Mouse (Mus musculus): Measurements from ENCODE around the gene Olfr1016. TPM values are rescaled to one million over a fixed set of nuclear protein-coding genes. Genes with fewer than 3 reads are reported as not detected.

The Olfr1016 gene
- total RNA-seq (2022), result not detected

DNA sequence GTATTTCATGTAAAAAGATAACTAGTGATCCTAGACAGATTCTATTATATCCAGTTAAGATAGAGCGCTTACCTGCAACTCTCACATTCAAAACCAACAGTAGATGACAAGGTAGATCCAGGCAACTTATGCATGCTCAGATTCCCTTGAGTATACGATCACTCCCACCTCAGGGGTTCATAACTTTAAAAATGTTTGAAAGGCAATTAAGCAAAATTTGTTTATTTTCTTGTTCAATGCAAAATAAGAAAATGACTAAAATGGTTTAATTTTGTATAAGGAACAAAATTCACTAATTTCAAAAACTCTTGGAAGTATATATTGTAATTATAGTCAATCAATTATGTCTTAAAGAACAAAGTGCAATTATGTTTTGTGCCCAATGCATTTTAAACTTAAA lies at the start of gene Olfr1016:
Gene Olfr1016, minus strand, starts transcription at position 101 of the 400 bp plus-strand sequence.
- no peak for DNase-seq (ENCODE audit: low spot score in 2 of 2)

DNA sequence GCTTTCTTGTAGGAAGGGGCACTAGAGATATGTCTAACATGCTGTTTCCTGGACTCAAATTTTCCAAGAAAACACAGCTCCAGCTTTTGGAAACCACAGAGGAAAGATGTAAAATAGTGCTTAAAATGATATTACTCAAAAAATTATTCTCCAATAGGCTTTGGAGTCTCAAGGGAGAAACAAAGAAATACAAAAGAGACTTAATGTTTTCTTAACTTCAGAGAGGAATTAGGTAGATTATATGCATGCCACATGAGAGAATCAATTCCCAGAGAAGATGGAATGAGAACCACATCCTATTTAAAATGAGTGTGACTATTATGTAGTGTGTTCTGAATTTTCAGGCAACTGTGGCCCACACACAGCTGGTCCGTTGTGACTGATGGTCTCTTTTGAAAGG lies 44.4 kb upstream of the Olfr1016 start, which contains the start of gene Olfr1020:
Gene Olfr1020, plus strand, starts transcription at position 301 of the 400 bp plus-strand sequence.
- no peak for DNase-seq (ENCODE audit: low spot score in 2 of 2)

GRCm38 (mm10) chr2:85845383-85845782 lies 43.0 kb upstream of the Olfr1016 start, which contains the start of gene Olfr1019:
Olfr1019 (minus strand) TSS chr2:85845483.
- DNase-seq (ENCODE audit: low spot score in 2 of 2), result no peak

DNA sequence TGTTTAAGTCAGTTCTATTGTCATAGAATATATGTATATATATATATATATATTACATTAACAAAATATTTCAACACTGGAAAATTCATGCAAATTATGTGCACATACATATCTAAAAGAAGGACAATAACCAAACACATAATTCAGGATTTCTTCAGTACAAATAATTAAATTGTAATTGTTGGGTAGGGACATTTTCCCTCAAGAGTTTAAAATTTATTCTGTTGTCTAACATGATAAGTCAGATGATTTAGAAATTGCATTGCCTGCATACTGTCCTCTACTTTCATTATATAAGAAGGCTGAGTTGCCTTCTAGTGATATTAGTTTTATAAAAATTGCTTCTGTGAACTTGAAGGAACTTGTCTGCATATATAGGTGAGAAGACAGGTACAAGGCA lies 15.8 kb upstream of the Olfr1016 start, which contains the start of gene Olfr1018:
Gene Olfr1018, plus strand, starts transcription at position 301 of the 400 bp plus-strand sequence.
- no peak for DNase-seq (ENCODE audit: low spot score in 2 of 2)

- DNase-seq (ENCODE audit: low spot score in 2 of 2), result no peak
Measured at GRCm38 (mm10) chr2:85804501-85804900, 2.2 kb upstream of the Olfr1016 start.

DNA sequence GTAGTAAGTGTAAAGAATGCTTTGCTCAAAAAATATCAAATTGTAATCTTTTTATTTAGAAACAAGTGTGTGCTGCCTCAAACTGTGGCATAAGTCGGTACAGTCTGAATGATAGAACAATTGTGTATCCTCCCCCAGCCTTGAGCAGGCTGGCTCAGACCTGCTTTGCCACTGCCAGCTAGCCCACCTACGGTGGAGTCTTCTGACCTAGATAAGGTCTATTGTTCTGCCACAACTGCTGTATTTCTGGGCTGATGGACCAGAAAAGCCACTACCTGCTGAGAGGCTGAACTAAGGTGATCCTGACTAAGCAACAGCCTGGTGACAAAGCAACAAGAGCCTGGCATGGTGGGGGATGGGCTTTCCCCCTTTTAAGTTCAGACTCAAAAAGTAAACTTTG lies 10.0 kb downstream of the Olfr1016 start:
- DNase-seq (ENCODE audit: low spot score in 2 of 2), result no peak

GRCm38 (mm10) chr2:85781717-85782116 lies 20.6 kb downstream of the Olfr1016 start, which contains the start of gene Olfr1015:
Olfr1015 (plus strand) TSS chr2:85782017.
- DNase-seq (ENCODE audit: low spot score in 2 of 2), result no peak

- DNase-seq (ENCODE audit: low spot score in 2 of 2), result no peak
Measured at GRCm38 (mm10) chr2:85772413-85772812, 29.9 kb downstream of the Olfr1016 start, which contains the start of gene Olfr1014. Olfr1014 (plus strand) TSS chr2:85772713.

GRCm38 (mm10) chr2:85766798-85767197 lies 35.5 kb downstream of the Olfr1016 start, which contains the start of gene Olfr1013:
Olfr1013 (plus strand) TSS chr2:85767098.
- no peak for DNase-seq (ENCODE audit: low spot score in 2 of 2)

- no peak for DNase-seq (ENCODE audit: low spot score in 2 of 2)
Measured at GRCm38 (mm10) chr2:85762666-85763065, 39.7 kb downstream of the Olfr1016 start, which contains the start of gene Olfr1012. Olfr1012 (minus strand) TSS chr2:85762766.

DNA sequence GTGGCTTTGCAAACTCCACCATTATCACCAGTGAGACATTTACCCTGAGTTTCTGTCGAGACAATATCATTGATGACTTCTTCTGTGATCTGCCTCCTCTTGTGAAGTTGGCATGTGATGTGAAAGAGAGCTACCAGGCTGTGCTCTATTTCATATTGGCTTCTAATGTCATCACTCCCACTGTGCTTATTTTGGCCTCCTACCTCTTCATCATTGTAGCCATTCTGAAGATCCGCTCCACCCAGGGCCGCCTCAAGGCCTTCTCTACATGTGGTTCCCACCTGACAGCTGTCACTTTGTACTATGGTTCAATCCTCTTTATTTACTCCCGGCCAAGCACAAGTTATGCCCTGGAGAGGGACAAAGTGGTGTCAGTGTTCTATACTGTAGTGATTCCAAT lies 48.5 kb downstream of the Olfr1016 start:
- DNase-seq (ENCODE audit: low spot score in 2 of 2), result no peak

Other genes with a start within 250 kb of the Olfr1016 start
- gene Olfr996, start 223.3 kb downstream of the Olfr1016 start, total RNA-seq (2022), result not detected
- not detected for gene Olfr998, start 213.6 kb downstream of the Olfr1016 start, total RNA-seq (2022)
- not detected for gene Olfr1000, start 190.6 kb downstream of the Olfr1016 start, total RNA-seq (2022)
- not detected for gene Olfr1002, start 151.8 kb downstream of the Olfr1016 start, total RNA-seq (2022)
- gene Olfr154, start 138.1 kb downstream of the Olfr1016 start, total RNA-seq (2022), result not detected
- gene Olfr1006, start 123.8 kb downstream of the Olfr1016 start, total RNA-seq (2022), result not detected
- gene Olfr1008, start 113.1 kb downstream of the Olfr1016 start, total RNA-seq (2022), result not detected
- gene Olfr1009, start 87.1 kb downstream of the Olfr1016 start, total RNA-seq (2022), result not detected
- not detected for gene Olfr1012, start 39.8 kb downstream of the Olfr1016 start, total RNA-seq (2022)
- not detected for gene Olfr1013, start 35.4 kb downstream of the Olfr1016 start, total RNA-seq (2022)
- not detected for gene Olfr1014, start 29.8 kb downstream of the Olfr1016 start, total RNA-seq (2022)
- not detected for gene Olfr1015, start 20.5 kb downstream of the Olfr1016 start, total RNA-seq (2022)
- gene Olfr1018, start 15.9 kb upstream of the Olfr1016 start, total RNA-seq (2022), result not detected
- gene Olfr1019, start 42.9 kb upstream of the Olfr1016 start, total RNA-seq (2022), result not detected
- not detected for gene Olfr1020, start 44.5 kb upstream of the Olfr1016 start, total RNA-seq (2022)
- not detected for gene Olfr1022, start 66.0 kb upstream of the Olfr1016 start, total RNA-seq (2022)
- gene Olfr1023, start 83.1 kb upstream of the Olfr1016 start, total RNA-seq (2022), result not detected
- gene Olfr1024, start 102.5 kb upstream of the Olfr1016 start, total RNA-seq (2022), result not detected
- not detected for gene Olfr1025-ps1, start 112.6 kb upstream of the Olfr1016 start, total RNA-seq (2022)
- gene Olfr1026, start 119.0 kb upstream of the Olfr1016 start, total RNA-seq (2022), result not detected
- gene Olfr1028, start 147.9 kb upstream of the Olfr1016 start, total RNA-seq (2022), result not detected
- not detected for gene Olfr1029, start 171.4 kb upstream of the Olfr1016 start, total RNA-seq (2022)
- not detected for gene Olfr1030, start 176.7 kb upstream of the Olfr1016 start, total RNA-seq (2022)
- not detected for gene Olfr1031, start 187.8 kb upstream of the Olfr1016 start, total RNA-seq (2022)
- gene Olfr1032, start 203.0 kb upstream of the Olfr1016 start, total RNA-seq (2022), result not detected
- under 1 TPM in 1 of 4 experiments, not detected in 3; 0.54 TPM for gene Olfr1033, start 218.1 kb upstream of the Olfr1016 start, total RNA-seq (2022)
- not detected for gene Olfr1034, start 243.3 kb upstream of the Olfr1016 start, total RNA-seq (2022)

Measured in gastrocnemius, adult 8-10 months (tissue).